Mouse (Mus musculus): ENCODE measurements around the gene 2300002M23Rik. TPM values are rescaled to one million over a fixed set of nuclear protein-coding genes. Genes with fewer than 3 reads are reported as not detected.

2300002M23Rik gene
- polyA plus RNA-seq, 1 experiment from 2014 or later: not detected

DNA sequence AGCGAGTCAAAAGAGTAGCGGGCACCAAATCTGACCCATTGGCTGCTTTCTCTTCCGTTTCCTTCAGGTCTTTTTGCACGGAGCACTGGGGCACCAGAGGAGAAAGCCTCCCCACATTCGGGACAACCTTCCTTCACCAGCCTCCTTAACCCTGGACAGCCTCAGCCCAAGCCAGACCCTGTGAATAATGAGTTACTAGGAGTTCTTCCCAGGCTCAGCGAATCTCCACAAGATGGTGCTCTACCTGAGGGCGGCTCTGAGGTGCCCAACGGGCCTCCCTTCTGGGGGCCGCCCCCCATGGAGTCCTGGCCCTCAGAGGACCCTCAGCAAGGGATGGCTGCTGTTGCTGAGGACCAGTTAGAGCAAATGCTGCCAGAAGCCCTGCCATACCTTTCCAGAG is 517 bp downstream of the 2300002M23Rik start:
- no peak for DNase-seq (ENCODE audit: low spot score)
- Histone ChIP-seq H3K27ac (no peak overlapping the region), H3K27me3 (ENCODE audit: insufficient read depth, poor library complexity, severe bottlenecking) (peaks cover 45% of the 10 kb centered on the region), H3K9me3 (no peaks in the 10 kb centered on the region), H3K36me3 (no peaks in the 10 kb centered on the region), H3K4me1 (peaks cover 19% of the 10 kb centered on the region), H3K4me3 (0 out of 2 replicates have a peak overlapping the region, but pooled peaks have one; percentile 6)
- 16% methylated on average over 9 of the region's 9 CpGs for WGBS

- 0 out of 2 replicates have a peak overlapping the region, but pooled peaks have one; percentile 17 for H3K27ac ChIP-seq
- no peaks in the 10 kb centered on the region for H3K36me3 ChIP-seq
- H3K27me3 ChIP-seq (ENCODE audit: insufficient read depth, poor library complexity, severe bottlenecking): peaks cover 48% of the 10 kb centered on the region
- H3K4me3 ChIP-seq: peak overlapping the region; percentile 51
- DNase-seq (ENCODE audit: low spot score): no peak
- H3K9me3 ChIP-seq: no peaks in the 10 kb centered on the region
- H3K4me1 ChIP-seq: peaks cover 19% of the 10 kb centered on the region
- WGBS: 5% methylated on average over 28 of the region's 28 CpGs
Observed at GRCm38 (mm10) chr17:35569091-35569944, 2.1 kb downstream of the 2300002M23Rik start.

DNA sequence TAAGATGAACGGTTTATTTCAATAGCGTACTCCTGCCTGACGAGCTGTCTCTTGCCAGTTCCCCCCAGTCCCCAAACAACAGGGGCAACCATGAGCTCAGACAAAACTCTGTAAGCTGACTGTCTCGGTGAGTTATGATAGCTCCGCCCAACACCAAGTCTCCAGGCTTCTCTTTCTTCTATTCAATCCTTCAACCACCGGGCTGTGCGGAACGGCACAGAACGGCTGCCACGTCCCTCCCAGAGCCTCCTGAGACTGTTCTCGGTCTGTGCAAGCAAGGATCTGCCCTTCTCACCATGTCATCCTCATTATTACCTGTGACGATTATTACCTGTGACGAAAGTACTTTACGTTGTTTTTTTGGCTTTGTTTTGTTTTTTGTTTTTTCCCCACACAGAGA is 3.6 kb downstream of the 2300002M23Rik start:
- Histone ChIP-seq H3K27me3 (ENCODE audit: insufficient read depth, poor library complexity, severe bottlenecking) (peaks cover 60% of the 10 kb centered on the region), H3K4me1 (peaks cover 19% of the 10 kb centered on the region), H3K27ac (no peak overlapping the region), H3K4me3 (no peak overlapping the region), H3K9me3 (no peaks in the 10 kb centered on the region), H3K36me3 (no peaks in the 10 kb centered on the region)
- DNase-seq (ENCODE audit: low spot score): no peak
- 85% methylated on average over 14 of the region's 14 CpGs for WGBS

- no peak overlapping the region for H3K4me3 ChIP-seq
- H3K36me3 ChIP-seq: no peaks in the 10 kb centered on the region
- no peak overlapping the region for H3K27ac ChIP-seq
- H3K4me1 ChIP-seq: peaks cover 19% of the 10 kb centered on the region
- H3K9me3 ChIP-seq: no peaks in the 10 kb centered on the region
- WGBS: 93% methylated on average over 7 of the region's 7 CpGs
- no peak for DNase-seq (ENCODE audit: low spot score)
- H3K27me3 ChIP-seq (ENCODE audit: insufficient read depth, poor library complexity, severe bottlenecking): peaks cover 65% of the 10 kb centered on the region
Observed at GRCm38 (mm10) chr17:35571477-35571876, 4.2 kb downstream of the 2300002M23Rik start.

DNA sequence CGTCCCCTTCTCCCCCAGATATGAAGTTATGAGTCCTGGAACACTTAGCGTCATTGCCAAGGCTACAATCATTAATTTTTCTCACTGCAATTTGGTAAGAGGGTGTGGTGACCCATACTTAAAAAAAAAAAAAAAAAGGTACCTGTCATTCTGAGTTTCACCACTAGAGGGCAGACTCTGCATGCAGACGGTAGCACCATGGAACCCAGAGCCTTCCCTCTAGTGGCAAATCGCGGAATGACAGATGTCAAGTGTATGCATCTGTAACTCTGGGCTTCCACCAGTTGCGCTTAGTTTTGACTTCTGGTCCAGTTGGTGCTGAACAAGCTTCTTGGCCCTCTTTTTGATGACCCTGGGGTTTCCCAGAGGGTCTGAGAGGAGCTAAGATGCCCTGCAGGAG is 11.0 kb downstream of the 2300002M23Rik start:
- no peaks in the 10 kb centered on the region for H3K36me3 ChIP-seq
- H3K27ac ChIP-seq: no peak overlapping the region
- peak; percentile 84 for DNase-seq (ENCODE audit: low spot score)
- H3K27me3 ChIP-seq (ENCODE audit: insufficient read depth, poor library complexity, severe bottlenecking): peaks cover 34% of the 10 kb centered on the region
- H3K4me1 ChIP-seq: no peaks in the 10 kb centered on the region
- H3K4me3 ChIP-seq: no peak overlapping the region
- no peaks in the 10 kb centered on the region for H3K9me3 ChIP-seq
- WGBS: 17% methylated on average over 6 of the region's 6 CpGs

DNA sequence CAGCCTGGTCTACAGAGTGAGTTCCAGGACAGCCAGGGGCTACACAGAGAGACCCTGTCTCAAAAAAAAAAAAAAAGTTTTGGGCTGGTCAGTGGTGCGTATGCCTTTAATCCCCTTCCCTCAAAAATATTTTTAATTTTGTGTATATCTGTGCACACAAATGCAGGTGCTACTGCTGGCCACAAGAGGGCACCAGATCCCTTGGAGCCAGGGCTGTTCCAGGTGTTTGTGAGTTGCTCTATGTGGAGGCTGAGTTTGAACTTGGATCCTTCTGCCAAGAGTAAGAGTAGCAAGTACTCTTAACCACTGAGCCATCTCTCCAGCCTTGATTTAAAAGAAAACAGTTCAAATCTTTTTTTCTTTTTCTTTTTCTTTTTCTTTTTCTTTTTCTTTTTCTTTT is 15.7 kb downstream of the 2300002M23Rik start:
- no peak for DNase-seq (ENCODE audit: low spot score)
- H3K36me3 ChIP-seq: no peaks in the 10 kb centered on the region
- no peak overlapping the region for H3K4me3 ChIP-seq
- no peaks in the 10 kb centered on the region for H3K9me3 ChIP-seq
- peaks cover 7% of the 10 kb centered on the region; the same call in 1 of the 2 replicates for H3K27me3 ChIP-seq (ENCODE audit: insufficient read depth, poor library complexity, severe bottlenecking)
- WGBS: 83% methylated on average over 1 of the region's 1 CpGs
- H3K4me1 ChIP-seq: peaks cover 4% of the 10 kb centered on the region; the same call in 1 of the 2 replicates
- no peak overlapping the region for H3K27ac ChIP-seq

DNA sequence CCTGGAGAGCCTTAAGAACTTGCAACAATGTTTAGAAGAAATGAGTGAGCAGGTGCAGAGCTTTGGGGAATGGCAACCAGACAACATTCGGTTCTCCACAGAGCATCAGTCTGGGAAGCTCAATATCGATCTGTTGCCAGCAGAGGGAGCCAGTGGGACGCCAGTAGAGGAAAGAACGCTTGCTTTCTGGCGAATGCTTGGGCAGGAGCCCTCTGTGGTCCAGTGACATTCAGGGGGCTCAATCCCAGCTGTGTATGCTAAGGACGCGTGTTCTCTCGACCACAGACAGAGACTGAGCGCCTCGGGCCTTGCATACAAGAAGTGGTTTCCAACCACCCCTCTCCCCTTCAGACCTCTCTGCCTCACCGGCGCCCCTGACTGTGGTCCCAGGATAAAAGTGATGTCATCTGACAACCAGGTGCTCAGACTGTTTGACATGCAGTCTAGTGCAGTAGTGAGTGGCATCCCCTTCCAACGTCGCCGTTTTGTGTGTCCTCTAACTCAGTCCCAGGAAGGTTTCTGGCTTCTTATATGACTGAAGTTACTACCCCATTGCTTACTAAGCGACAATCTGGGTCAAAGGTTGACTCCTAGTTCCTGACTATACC is 17.2 kb downstream of the 2300002M23Rik start:
- Histone ChIP-seq H3K4me1 (peaks cover 4% of the 10 kb centered on the region; the same call in 1 of the 2 replicates), H3K4me3 (0 out of 2 replicates have a peak overlapping the region, but pooled peaks have one; percentile 31), H3K36me3 (no peaks in the 10 kb centered on the region), H3K9me3 (no peaks in the 10 kb centered on the region), H3K27ac (no peak overlapping the region), H3K27me3 (ENCODE audit: insufficient read depth, poor library complexity, severe bottlenecking) (peaks cover 5% of the 10 kb centered on the region; the same call in 1 of the 2 replicates)
- DNase-seq (ENCODE audit: low spot score): no peak
- 18% methylated on average over 16 of the region's 16 CpGs for WGBS

GRCm38 (mm10) chr17:35587291-35587690 is 20.0 kb downstream of the 2300002M23Rik start:
- H3K27me3 ChIP-seq (ENCODE audit: insufficient read depth, poor library complexity, severe bottlenecking): peaks cover 5% of the 10 kb centered on the region; the same call in 1 of the 2 replicates
- H3K4me3 ChIP-seq: no peak overlapping the region
- peaks cover 4% of the 10 kb centered on the region; the same call in 1 of the 2 replicates for H3K4me1 ChIP-seq
- no peak for DNase-seq (ENCODE audit: low spot score)
- H3K9me3 ChIP-seq: no peaks in the 10 kb centered on the region
- no peak overlapping the region for H3K27ac ChIP-seq
- 69% methylated on average over 1 of the region's 1 CpGs for WGBS
- no peaks in the 10 kb centered on the region for H3K36me3 ChIP-seq

GRCm38 (mm10) chr17:35588387-35588786 is 21.1 kb downstream of the 2300002M23Rik start:
- Histone ChIP-seq H3K36me3 (no peaks in the 10 kb centered on the region), H3K4me1 (peaks cover 4% of the 10 kb centered on the region; the same call in 1 of the 2 replicates), H3K4me3 (no peak overlapping the region), H3K9me3 (no peaks in the 10 kb centered on the region), H3K27ac (no peak overlapping the region), H3K27me3 (ENCODE audit: insufficient read depth, poor library complexity, severe bottlenecking) (peaks cover 5% of the 10 kb centered on the region; the same call in 1 of the 2 replicates)
- 30% methylated on average over 4 of the region's 4 CpGs for WGBS
- DNase-seq (ENCODE audit: low spot score): no peak

DNA sequence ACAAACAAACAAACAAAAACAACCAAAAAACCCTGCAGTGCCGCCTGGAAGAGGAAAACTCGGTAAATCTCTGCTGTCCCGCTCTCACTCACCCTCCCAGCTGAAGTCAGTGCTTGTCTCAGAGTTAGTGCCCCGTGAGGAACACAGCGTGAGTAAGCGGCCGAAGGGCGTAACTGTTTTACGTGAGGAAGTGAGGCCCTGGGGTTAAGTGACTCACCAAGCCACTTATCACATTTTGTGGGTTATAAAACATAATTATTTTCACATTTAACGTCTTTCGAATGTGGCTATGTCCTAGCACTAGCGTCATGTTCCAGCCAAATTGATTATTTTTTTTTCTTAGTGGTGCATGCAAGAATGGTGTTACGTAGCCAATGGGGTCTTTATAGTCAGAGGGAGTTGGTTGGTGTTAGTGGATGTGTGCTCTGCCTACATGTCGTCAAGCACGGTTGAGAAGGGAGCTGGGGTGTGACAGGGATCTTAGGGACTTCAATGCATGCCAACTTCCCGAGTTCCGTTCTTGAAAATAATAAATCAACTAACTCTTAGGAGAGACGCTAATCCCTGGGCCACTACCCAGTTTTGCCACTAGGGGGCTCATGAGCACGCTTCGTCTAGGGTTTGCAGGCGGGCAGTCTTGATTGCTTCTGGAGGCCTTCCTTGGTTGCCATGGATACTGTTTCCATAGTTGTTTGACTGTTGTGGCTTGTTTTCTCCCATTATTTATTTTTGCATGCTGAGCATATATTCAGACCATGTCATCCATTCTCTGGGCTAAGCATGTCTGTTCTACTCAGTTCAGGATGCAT is 23.4 kb downstream of the 2300002M23Rik start:
- Histone ChIP-seq H3K27ac (no peak overlapping the region), H3K27me3 (ENCODE audit: insufficient read depth, poor library complexity, severe bottlenecking) (peaks cover 1% of the 10 kb centered on the region; the same call in 1 of the 2 replicates), H3K9me3 (no peaks in the 10 kb centered on the region), H3K4me1 (no peaks in the 10 kb centered on the region), H3K36me3 (no peaks in the 10 kb centered on the region), H3K4me3 (no peak overlapping the region)
- DNase-seq (ENCODE audit: low spot score): peak; percentile 86
- 54% methylated on average over 21 of the region's 21 CpGs for WGBS

GRCm38 (mm10) chr17:35591219-35591578 is 23.9 kb downstream of the 2300002M23Rik start:
- 90% methylated on average over 7 of the region's 7 CpGs for WGBS
- no peaks in the 10 kb centered on the region for H3K4me1 ChIP-seq
- H3K9me3 ChIP-seq: no peaks in the 10 kb centered on the region
- no peaks in the 10 kb centered on the region for H3K36me3 ChIP-seq
- H3K27me3 ChIP-seq (ENCODE audit: insufficient read depth, poor library complexity, severe bottlenecking): no peaks in the 10 kb centered on the region
- no peak overlapping the region for H3K4me3 ChIP-seq
- no peak overlapping the region for H3K27ac ChIP-seq
- no peak for DNase-seq (ENCODE audit: low spot score)

- H3K4me3 ChIP-seq: no peak overlapping the region
- no peaks in the 10 kb centered on the region for H3K36me3 ChIP-seq
- no peak for DNase-seq (ENCODE audit: low spot score)
- no peaks in the 10 kb centered on the region for H3K27me3 ChIP-seq (ENCODE audit: insufficient read depth, poor library complexity, severe bottlenecking)
- H3K4me1 ChIP-seq: no peaks in the 10 kb centered on the region
- no peaks in the 10 kb centered on the region for H3K9me3 ChIP-seq
- 87% methylated on average over 15 of the region's 15 CpGs for WGBS
- H3K27ac ChIP-seq: no peak overlapping the region
Observed at GRCm38 (mm10) chr17:35591731-35592130, 24.5 kb downstream of the 2300002M23Rik start.

Data from heart, embryonic 10.5 days (tissue).